Mouse (Mus musculus) ES-E14 (cell line): ENCODE data around the gene Slc16a10. TPM values are rescaled to one million over a fixed set of nuclear protein-coding genes. Genes with fewer than 3 reads are reported as not detected.

ENCODE experiments used
- DNase-seq: peaks from one replicate; pipeline ENCODE4 v3.0.0-alpha.2; 2013; ENCODE audit warnings: low read depth, low spot score
- H3K27ac ChIP-seq: 2 replicates; pipeline ENCODE4 v1.5.1; 2012; ENCODE audit warnings: low read depth, mild to moderate bottlenecking, low read length, moderate library complexity, mixed read lengths; ENCODE audit not compliant: poor library complexity, insufficient read depth, severe bottlenecking
- H3K36me3 ChIP-seq: 2 replicates; pipeline ENCODE4 v1.6.1; 2012; ENCODE audit warnings: mild to moderate bottlenecking, low read length, moderate library complexity, mixed read lengths; ENCODE audit not compliant: control insufficient read depth, poor library complexity, insufficient read depth, severe bottlenecking
- H3K4me1 ChIP-seq, 2 experiments: fragments of 150-350 bp in 1 of 2; sonication (generic) in 1 of 2; 2 replicates each; pipeline ENCODE4 v1.6.1; 2012; ENCODE audit warnings: low read length in 2 of 2, mild to moderate bottlenecking in 1 of 2, mixed read lengths in 1 of 2; ENCODE audit not compliant: control insufficient read depth in 2 of 2, insufficient read depth in 2 of 2, poor library complexity in 1 of 2
- H3K4me3 ChIP-seq, 2 experiments: fragments of 150-350 bp in 1 of 2; sonication (generic) in 1 of 2; 2 replicates each; pipeline ENCODE4 v1.5.1; 2012; ENCODE audit warnings: low read length in 2 of 2, low read depth in 1 of 2, mild to moderate bottlenecking in 1 of 2, mixed read lengths in 1 of 2; ENCODE audit not compliant: insufficient read depth in 1 of 2, poor library complexity in 1 of 2, severe bottlenecking in 1 of 2
- H3K9ac ChIP-seq: 2 replicates; pipeline ENCODE4 v1.6.1; 2012; ENCODE audit warnings: low read depth, mild to moderate bottlenecking, low read length, mixed read lengths; ENCODE audit not compliant: poor library complexity, insufficient read depth, severe bottlenecking
- H3K9me3 ChIP-seq: fragments of 150-350 bp; sonication (generic); 2 replicates; pipeline ENCODE4 v1.6.1; 2012; ENCODE audit warnings: low read depth, mild to moderate bottlenecking, low read length; ENCODE audit not compliant: control insufficient read depth, insufficient read depth
- CHD2 ChIP-seq: IDR thresholded peaks from 2 replicates; pipeline ENCODE4 v1.6.1; 2014; ENCODE audit warnings: mild to moderate bottlenecking, low read depth, low read length, inconsistent platforms
- HCFC1 ChIP-seq: IDR thresholded peaks from 2 replicates; pipeline ENCODE4 v1.6.1; 2012; ENCODE audit warnings: low read length, inconsistent platforms, borderline replicate concordance; ENCODE audit not compliant: insufficient read depth
- MAFK ChIP-seq: IDR thresholded peaks from 2 replicates; pipeline ENCODE4 v1.6.1; 2014; ENCODE audit warnings: mild to moderate bottlenecking, low read depth, low read length, inconsistent platforms; ENCODE audit not compliant: insufficient read depth
- ZC3H11A ChIP-seq: IDR thresholded peaks from 2 replicates; pipeline ENCODE4 v1.6.1; 2012; ENCODE audit warnings: low read depth, mild to moderate bottlenecking, inconsistent platforms, low read length, borderline replicate concordance
- ZNF384 ChIP-seq: IDR thresholded peaks from 2 replicates; pipeline ENCODE4 v1.6.1; 2012; ENCODE audit warnings: low read depth, low read length, inconsistent platforms
- in situ Hi-C, 2 experiments: fragments of 600-800 bp; cut with MboI; formaldehyde crosslinking; loops; one replicate each; pipeline ENCODE4 v1.15.1; 2025; ENCODE audit warnings: low sequenced_read_pairs in 2 of 2, inconsistent platforms in 1 of 2; ENCODE audit not compliant: unreplicated experiment in 2 of 2
- total RNA-seq: library from RNA; depleted of rRNA; stranded (reverse); fragments of 300-350 nt; gene quantifications from 2 replicates; pipeline ENCODE4 v1.2.3, GENCODE M21; 2012

Slc16a10 gene
- total RNA-seq, 1 experiment, result 6.2 TPM

DNA sequence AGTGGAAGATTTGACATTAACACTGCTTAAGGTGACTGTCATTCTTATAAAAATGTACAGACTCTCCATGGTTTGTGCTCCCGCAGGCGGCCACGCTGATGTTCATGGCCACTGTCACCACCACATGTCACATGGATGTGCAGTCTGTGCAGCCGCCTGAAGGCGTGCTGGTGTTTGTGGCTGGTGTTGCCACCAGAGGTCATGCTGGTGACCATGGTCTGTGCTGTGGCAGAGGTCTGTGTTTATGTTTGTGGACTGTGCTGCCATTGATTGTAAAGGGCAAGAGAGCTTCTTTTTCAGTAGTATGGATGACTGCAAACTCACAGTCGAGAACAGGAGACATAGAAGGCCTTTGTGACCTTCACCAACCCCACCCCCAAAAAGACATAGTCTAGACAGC, 30.1 kb upstream of the Slc16a10 start:
- in situ Hi-C loops, result no loop called here
- H3K9ac ChIP-seq, result no peak overlapping the region
- H3K27ac ChIP-seq, result no peak overlapping the region
- DNase-seq, result no peak
- no peak overlapping the region for H3K4me3 ChIP-seq
- no peaks in the 10 kb centered on the region for H3K9me3 ChIP-seq
- no peak for TF ChIP-seq HCFC1
- TF ChIP-seq MAFK, result no peak
- TF ChIP-seq CHD2, result no peak
- no peak for TF ChIP-seq ZC3H11A
- no peak for TF ChIP-seq ZNF384
- no peaks in the 10 kb centered on the region; a peak in 1 of 4 replicates for H3K4me1 ChIP-seq
- H3K36me3 ChIP-seq, result no peaks in the 10 kb centered on the region

DNA sequence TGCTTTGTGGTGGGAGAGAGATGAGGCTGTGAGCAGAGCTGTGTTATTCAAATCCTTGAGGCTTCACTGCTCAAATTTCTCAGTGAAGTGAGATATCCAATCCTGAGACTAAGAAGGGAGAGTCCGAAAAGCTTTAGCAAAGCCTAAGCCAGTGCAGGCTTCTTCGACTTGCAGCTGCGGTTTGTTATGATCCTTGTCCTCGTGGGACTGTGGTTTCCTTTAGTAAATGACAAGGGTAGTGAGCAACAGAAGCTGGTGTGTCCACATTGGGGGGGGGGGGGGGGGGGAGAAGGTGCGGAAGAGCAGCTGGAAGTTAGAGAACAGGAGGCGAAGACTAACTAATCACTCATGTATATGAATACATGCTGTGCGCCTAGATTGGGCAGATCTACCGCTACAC, 29.2 kb upstream of the Slc16a10 start:
- in situ Hi-C loops, result no loop called here
- Histone ChIP-seq H3K4me3 (no peak overlapping the region), H3K9ac (no peak overlapping the region), H3K4me1 (no peaks in the 10 kb centered on the region; a peak in 1 of 4 replicates), H3K36me3 (no peaks in the 10 kb centered on the region), H3K27ac (no peak overlapping the region), H3K9me3 (no peaks in the 10 kb centered on the region)
- no peak for DNase-seq
- TF ChIP-seq ZC3H11A (no peak), CHD2 (no peak), MAFK (no peak), ZNF384 (no peak), HCFC1 (no peak)

DNA sequence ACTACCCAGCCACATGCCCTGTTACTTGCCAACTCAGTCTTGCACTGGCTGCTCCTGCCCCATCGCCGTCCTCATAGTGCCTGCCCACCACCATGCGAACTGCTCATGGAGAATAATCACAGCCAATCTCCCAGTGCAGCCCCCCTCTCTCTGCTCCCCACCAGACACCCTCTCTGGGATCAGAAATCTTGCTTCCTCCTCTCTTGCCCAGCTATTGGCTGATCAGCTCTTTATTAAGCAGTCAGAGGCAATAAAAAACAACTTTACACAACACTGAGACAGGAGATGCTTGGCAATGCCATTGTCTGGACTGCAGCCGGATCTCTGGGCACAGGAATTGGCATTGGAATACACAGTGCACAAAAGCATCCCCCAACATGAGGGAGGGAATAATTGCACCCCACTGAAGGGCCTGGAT, 28.1 kb upstream of the Slc16a10 start:
- Histone ChIP-seq H3K9ac (no peak overlapping the region), H3K4me3 (no peak overlapping the region), H3K27ac (no peak overlapping the region), H3K9me3 (no peaks in the 10 kb centered on the region), H3K36me3 (no peaks in the 10 kb centered on the region), H3K4me1 (no peaks in the 10 kb centered on the region; a peak in 1 of 4 replicates)
- no peak for DNase-seq
- TF ChIP-seq MAFK (no peak), HCFC1 (no peak), ZC3H11A (no peak), ZNF384 (no peak), CHD2 (no peak)
- in situ Hi-C loops, result no loop called here

DNA sequence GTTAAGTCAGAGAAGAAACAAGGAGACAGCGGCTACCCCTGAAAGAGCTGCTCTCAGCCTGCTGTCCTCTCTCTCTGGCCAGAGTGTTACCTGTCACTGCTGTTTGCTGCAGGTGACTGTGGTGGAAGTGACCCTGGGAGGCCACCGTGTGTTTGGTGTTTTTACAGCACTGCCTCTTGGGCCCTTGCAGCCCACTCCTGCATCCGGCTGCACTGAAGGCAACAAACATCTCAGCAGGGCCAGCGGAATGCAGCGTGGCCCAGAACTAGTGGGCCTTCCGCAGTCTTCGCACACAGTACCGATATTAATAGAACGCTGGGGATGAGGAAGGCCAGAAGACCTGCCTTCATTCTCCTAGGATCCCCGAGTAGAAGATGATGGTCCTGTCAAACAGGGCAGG, 27.5 kb upstream of the Slc16a10 start:
- DNase-seq, result no peak
- Histone ChIP-seq H3K27ac (no peak overlapping the region), H3K4me3 (no peak overlapping the region), H3K4me1 (no peaks in the 10 kb centered on the region; a peak in 1 of 4 replicates), H3K9ac (no peak overlapping the region), H3K36me3 (no peaks in the 10 kb centered on the region), H3K9me3 (no peaks in the 10 kb centered on the region)
- in situ Hi-C loops, result no loop called here
- TF ChIP-seq CHD2 (no peak), ZNF384 (no peak), ZC3H11A (no peak), MAFK (no peak), HCFC1 (no peak)

DNA sequence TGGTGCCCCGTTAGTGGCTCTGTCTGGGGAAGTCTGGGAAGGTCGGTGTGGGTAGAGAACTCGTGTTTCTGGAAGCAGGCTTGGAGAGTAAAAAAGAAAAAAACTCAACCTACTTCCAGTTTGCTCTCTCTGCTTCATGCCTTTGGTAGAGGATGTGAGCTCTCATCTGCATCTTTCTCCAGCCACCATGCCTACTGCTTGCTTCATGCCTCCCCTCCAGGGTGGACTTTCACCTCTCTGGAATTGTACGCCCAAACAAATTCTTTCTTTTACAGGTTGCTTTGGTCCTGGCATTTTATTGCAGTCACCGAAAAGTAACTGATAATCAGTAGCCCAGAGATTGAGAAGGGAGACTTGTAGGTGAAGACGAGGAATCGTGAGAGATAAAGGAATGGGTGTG, 27.0 kb upstream of the Slc16a10 start:
- Histone ChIP-seq H3K27ac (no peak overlapping the region), H3K4me1 (peaks cover under 1 to 2% of the 10 kb centered on the region in 2 experiments; a peak in 1 of 4 replicates), H3K9me3 (no peaks in the 10 kb centered on the region), H3K9ac (no peak overlapping the region), H3K36me3 (no peaks in the 10 kb centered on the region), H3K4me3 (no peak overlapping the region)
- DNase-seq, result no peak
- in situ Hi-C loops, result no loop called here
- TF ChIP-seq HCFC1, result no peak
